Mouse (Mus musculus): ENCODE measurements around the gene Lhfp. TPM values are rescaled to one million over a fixed set of nuclear protein-coding genes. Genes with fewer than 3 reads are reported as not detected.
"Not testable (repeated sequence)": the region's sequence is repeated elsewhere in the genome, so short reads cannot be mapped to it uniquely, and the experiment has no call there.

Gene Lhfp
- total RNA-seq, 2 experiments from 2014 or later = 0.34 to 2.1 TPM

DNA sequence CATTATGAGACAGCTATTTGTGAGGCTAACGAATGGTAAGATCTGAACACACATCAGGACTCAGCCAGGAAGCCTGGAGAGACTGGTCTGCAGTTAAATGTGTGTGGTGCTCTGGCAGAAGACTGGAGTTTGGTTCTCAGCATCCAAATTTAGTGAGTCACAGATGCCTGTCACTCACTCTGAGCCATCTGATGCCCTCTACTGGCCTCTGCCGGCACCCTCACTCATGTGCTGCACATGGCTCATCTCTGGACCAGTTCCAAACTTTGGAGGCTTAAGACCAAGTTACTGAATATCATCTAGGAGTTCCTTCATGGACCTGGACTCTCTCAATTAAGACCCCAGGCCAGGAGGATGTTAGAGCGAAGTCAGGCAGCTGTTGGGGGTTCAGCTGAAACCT lies 198.8 kb downstream of the Lhfp start:
- no peak for ATAC-seq (replicated peaks; ENCODE audit: low FRiP score, poor library complexity, severe bottlenecking)

DNA sequence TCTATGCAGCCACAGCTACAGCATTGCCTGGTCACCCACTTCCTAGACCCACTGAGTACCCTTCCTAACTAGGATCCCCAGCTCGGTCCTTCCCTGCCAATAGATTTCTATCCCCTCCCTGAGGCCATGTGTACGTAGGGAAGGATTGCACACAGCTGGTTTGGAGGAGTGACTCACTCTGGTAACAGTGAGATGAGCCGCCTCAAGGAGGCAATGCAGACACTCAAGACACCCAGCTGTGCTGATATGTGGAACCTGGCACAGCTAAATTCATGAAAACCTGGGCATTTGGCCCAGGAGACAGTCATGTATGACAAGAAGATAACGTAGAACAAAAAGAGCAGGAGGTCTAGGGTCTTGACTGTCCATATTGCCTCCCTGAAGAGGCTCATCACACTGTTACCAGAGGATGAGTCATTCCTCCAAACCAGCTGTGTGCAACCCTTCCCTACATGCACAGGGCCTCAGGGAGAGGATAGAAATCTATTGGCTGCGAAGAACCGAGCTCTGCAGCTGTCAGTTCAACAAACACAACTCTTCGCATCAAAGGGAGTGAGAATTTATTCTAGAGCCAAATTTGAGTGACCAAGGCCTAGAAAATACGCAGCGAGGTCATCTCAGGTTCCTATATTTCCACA lies 204.4 kb downstream of the Lhfp start:
- no peak for ATAC-seq (replicated peaks; ENCODE audit: low FRiP score, poor library complexity, severe bottlenecking)

DNA sequence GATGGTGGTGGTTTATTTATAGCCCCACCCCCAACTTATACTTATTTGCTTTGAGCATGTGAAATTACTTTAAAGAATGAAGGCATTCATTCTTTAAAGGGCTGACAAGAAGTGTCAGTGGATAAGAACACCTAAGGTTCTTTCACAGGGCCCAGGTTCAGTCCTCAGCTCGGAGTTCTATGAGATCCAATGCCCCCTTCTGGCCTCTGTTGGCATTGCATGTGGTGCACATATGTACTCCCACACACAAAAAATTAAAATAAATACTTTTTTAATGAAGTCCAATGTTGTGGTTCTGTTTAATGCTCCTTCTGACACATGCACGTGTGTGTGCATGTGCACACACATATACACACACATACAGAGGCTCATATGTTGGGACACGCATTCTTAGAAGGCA lies 205.8 kb downstream of the Lhfp start:
- ATAC-seq (replicated peaks; ENCODE audit: low FRiP score, poor library complexity, severe bottlenecking) = no peak

DNA sequence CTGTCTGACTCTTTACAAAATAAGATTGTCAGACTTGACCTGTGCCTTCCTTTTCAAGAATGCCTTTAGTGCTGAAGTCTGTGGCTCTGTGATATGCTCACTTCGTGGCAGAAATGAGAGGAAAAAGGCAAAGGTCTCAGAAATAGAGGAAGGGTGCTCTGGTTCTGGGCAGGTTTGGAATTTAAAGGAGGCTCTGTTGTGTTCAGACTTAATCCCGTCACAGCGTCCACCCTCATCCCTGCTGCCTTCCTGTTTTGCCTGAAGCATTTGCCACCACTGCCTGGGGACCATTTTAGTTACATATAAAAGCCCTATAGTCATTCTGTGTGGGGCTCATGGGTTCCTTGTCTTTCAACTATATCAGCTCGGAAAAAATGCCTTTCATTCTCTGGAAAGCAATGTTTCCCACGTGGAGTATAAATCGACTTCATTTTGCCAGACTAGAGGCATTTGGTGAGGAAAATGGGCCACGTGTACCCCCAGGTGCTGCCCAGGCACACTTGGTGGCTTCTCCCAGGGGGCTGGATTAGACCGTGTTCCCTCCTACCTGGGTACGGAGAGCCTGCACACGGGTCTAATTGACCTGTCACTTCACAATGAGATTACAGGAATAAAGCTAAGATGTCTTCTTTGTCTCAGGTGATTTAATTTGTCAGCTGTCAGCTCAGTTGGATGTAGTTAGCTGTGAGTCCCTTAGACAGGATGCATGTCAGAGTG lies 207.0 kb downstream of the Lhfp start:
- no peak for ATAC-seq (replicated peaks; ENCODE audit: low FRiP score, poor library complexity, severe bottlenecking)

DNA sequence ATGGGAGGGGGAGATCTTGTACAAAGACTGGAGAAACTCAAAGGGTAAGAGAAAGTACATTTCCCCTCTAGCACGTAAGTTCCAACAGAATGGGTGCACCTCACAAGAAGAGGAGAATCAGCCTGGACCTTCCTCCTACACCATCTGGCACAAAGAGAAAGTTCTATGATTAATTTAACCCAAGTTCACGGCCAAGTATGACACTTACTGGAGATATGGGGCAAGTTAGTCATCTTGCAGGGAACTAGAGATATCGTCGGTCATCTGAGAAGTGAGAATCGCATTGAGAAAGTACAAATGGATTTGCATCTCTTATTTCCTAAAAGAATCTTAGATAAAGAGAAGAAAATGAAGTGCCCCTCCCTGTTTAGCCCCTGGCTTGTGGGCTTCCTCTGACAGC lies 211.2 kb downstream of the Lhfp start:
- ATAC-seq (replicated peaks; ENCODE audit: low FRiP score, poor library complexity, severe bottlenecking) = no peak

DNA sequence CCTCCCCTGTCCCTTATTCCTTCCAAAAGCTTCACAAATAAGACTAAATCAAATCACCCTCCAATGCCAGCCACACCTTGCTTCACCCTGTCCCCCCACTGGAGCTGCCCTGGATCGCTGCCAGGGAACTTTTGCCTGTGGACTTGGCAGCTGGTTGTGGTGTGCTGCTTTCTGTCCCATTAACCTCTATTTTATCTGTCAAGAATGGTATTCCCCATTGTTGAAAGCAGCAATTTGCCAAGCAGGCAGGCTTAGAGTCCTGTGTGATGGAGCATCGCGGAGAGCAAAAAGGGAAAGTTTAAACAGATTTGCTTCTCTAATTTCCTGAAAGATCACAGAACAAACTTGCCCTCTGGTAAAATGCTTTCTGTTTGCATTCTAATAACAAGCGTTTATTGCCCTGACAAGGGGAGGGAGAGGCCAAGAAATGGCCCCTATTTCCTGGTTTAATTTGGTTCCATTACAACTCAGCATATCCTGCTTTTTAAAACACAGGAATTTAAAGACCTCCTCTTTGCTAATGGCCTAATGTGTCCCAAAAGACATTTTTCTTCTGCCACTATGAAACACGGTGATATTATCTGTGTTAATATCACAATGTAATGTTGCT lies 212.0 kb downstream of the Lhfp start:
- ATAC-seq (replicated peaks; ENCODE audit: low FRiP score, poor library complexity, severe bottlenecking) = no peak

DNA sequence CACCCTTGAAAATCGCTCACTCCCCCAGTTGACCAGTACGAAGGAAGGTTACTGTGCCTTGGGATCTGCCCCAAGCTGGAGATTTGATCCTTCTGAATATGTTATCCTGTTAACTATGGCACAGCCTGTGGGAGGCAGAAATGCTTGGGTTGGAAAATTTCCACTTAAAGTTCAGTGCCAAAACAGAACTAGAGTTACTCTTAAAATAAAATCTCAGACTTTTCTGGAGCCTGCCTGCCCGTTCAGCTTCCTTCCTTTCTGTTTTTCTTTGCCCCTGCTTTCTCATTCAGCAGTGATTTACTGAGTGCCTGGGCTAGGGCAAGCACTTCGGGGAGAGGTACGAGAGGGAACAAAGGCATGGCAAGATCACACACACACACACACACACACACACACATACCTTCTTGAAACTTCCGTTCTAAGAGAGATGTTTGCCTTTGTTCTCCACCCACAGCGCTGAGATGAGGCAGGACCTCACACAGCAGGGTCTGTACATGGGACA lies 217.4 kb downstream of the Lhfp start:
- no peak for ATAC-seq (replicated peaks; ENCODE audit: low FRiP score, poor library complexity, severe bottlenecking)

DNA sequence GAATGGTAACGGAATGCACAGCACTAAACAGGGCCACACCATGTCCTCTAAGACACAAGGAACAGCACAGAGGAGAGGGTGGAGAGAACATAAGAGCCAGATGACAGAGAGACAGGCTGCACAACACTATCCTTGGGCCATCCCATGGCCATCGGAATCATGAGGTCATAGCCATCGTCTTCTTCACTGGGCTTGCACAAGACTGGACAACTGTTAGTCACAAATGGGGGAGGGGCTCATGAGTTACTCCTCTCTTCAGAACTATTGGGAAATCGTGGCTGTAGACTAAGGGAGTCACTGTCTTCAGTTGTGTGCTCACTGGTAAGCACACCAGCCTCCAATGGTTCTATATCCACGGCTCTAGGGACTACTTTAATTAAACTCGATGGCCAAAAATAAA lies 224.8 kb downstream of the Lhfp start:
- no peak for ATAC-seq (replicated peaks; ENCODE audit: low FRiP score, poor library complexity, severe bottlenecking)

DNA sequence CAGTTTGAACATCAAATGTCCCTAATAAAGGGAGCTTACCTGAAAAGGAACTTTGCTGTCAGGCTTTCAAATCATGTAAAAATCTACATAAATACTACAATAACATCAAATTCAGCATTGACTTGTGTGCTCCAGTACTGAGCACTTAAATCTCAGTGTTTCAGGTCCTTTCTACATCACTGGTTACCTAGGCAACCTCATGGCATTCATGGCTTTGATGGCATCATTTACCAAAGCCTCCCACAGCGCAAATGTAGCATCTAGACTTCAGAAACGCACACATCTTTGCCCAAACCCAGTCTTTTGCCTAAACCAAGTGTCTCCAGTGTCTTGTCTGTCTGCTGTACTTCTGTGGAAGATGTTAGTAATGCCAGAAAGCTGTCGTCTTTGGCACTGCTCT lies 225.7 kb downstream of the Lhfp start:
- ATAC-seq (replicated peaks; ENCODE audit: low FRiP score, poor library complexity, severe bottlenecking) = no peak

DNA sequence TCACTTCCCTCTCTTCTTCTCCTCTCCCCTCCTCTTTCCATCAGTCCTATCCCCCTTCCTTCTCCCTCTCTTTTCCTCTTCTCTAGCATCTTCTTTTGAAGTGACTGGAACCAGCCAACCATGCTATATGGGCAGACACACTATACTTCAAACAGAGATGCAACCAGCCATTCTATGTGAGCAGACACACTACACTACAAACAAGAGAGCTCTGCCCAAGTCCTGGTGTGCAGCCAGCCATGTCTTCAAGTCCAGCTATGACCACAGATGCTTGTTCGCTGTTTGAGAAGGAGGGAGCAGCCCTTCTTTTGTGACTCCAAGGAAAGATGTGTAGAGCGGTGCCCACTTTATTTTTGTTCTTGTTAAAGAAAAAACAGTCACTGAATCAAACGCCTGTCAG lies 231.9 kb downstream of the Lhfp start:
- ATAC-seq (replicated peaks; ENCODE audit: low FRiP score, poor library complexity, severe bottlenecking) = no peak

DNA sequence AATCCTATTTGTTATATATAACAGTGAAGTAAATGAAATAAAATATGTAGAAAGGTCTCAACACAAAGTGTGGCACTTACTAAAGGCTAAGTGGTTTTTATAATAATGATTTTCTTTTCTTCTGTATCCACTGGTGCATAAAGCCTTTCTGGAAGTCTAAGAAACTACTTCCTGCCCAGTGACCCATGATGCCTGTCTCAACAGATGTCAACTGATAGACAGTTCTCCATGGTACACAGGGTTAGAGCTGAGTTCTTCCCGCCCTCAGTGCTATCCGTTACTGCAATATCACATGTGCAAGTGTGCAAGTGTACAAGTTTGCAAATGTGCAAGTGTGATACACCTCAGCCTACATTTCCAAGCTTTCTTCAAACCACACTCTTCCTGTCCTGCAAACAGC lies 236.7 kb downstream of the Lhfp start:
- no peak for ATAC-seq (replicated peaks; ENCODE audit: low FRiP score, poor library complexity, severe bottlenecking)

DNA sequence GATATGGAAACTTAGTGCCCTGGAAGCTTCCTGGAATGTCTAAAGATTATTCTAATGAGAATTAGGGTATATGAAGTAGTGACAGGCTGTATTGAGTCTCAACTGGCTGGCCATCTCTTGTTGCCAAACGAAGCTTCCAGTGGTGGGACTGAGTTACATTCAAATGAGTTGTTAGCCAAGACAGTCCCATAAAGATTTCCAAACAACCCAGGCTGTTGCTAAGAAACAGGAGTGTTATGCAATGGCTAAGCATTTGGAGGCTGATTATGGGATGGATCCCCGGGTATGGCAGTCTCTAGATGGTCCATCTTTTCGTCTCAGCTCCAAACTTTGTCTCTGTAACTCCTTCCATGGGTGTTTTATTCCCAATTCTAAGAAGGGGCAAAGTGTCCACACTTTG lies 240.7 kb downstream of the Lhfp start:
- ATAC-seq (replicated peaks; ENCODE audit: low FRiP score, poor library complexity, severe bottlenecking) = not testable (repeated sequence)

DNA sequence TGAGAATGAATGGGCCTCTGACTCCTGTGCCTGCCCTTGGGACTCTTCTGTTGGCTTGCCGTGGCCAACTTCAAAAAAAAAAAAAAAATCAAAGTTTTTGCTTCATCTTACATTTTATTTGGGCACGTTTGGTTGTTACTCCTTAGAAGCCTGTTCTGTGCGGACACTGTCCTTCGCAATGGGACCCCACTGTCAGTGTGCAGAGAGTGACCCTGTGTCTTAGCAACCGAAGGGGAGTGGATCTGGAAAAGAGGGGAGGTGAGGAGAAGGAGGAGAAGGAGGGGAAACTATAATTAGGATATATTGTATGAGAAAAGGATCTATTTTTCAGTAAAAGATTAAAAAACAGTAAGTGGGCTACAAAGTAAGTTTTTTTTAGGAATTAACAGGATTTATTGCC lies 242.7 kb downstream of the Lhfp start:
- no peak for ATAC-seq (replicated peaks; ENCODE audit: low FRiP score, poor library complexity, severe bottlenecking)

DNA sequence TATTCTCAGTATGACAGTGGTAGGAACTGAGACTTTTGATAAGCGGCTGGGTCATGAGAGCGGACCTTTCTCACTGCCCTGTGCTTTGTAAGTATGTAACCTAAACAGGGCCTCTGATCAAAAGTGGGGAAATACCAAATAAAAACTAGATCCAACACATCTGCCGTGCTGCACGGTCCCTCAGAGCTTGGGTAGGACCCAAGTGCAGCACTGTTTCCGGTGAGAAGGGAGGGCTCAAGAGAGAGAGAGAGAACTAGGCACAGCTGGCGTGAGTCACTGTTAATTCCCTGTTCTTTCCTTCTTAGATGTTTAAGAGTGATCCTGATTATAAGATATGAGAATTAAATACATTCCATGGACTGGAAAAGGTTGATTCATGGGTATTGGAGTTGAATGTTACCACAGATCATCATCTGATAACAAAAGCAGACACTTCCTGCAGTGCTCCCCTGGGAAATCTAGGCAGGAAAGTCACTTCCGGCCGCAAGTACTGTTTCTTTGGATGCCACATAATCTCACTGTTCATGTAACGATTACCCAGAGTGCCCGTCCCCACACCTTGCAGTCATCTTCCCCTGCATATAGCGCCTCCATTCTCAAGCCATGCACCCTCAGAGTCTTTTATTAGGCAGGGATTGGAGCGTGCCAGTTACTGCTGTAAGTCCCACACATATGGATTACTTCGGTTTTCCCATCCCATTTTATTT lies 243.3 kb downstream of the Lhfp start:
- no peak for ATAC-seq (replicated peaks; ENCODE audit: low FRiP score, poor library complexity, severe bottlenecking)

DNA sequence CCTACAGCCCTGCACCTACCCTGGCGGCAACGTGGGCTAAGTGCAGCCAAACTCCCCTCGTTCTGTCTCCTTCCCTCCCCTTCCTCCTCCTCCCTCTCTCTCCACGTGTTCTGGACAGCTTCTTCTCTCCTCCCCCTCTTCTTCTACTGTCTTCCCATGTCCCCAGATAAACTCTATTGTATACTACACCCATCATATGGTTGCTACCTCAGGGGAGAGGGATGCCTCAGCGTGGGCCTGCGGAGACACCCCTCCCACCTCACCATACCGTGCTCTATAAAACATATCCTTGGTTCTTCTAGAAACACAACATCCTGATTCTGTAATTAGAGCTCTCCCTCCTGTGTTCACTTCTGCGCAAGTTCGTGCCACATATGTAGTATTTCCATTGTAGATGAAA lies 247.3 kb downstream of the Lhfp start:
- no peak for ATAC-seq (replicated peaks; ENCODE audit: low FRiP score, poor library complexity, severe bottlenecking)

DNA sequence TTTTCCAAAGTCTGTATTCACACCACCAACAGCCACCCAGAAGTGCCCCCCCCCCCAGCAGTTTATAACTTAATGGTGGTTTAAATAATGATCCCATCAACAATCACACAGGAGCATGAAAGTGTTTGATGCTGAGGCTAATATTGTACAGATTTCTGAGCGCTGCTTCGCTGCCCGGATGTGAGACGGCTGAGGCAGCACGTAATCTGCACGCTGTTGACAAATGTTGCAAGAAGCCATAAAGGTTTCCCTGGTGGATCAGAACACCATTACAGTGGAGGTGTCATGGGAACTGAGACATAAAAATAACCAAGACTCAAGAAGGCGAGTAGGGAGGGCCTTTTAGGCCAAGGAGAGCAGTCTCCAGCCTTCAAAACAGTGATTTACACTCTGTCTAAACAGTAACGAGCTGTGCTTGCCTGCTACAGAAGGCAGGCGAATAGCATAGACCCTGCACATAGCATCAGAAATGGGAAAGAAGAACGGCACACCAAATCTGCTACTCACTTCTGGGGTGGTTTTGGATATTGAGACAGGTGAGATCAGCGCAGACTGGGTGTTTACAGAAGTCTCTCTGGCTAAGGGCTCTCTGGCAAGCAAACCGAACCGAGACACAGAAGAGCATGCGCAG lies 248.4 kb downstream of the Lhfp start:
- no peak for ATAC-seq (replicated peaks; ENCODE audit: low FRiP score, poor library complexity, severe bottlenecking)

DNA sequence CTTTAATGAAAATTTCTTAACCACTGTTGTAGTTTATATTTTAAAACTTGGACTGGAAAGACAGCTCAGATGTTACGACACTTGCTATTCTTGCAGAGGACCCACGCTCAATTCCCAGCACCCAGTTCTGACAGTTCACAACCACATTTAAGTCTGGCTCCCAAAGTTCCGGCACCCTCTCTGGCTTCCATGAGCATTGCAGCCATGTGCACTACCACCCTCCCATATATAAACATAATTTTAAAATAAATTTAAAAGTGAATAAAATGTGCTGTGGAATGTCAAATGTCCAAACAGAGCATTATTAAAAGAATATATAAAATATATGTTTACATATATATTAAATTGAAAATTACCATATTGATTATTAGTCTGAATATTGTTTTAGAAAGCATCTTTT lies 249.9 kb downstream of the Lhfp start:
- ATAC-seq (replicated peaks; ENCODE audit: low FRiP score, poor library complexity, severe bottlenecking) = no peak

DNA sequence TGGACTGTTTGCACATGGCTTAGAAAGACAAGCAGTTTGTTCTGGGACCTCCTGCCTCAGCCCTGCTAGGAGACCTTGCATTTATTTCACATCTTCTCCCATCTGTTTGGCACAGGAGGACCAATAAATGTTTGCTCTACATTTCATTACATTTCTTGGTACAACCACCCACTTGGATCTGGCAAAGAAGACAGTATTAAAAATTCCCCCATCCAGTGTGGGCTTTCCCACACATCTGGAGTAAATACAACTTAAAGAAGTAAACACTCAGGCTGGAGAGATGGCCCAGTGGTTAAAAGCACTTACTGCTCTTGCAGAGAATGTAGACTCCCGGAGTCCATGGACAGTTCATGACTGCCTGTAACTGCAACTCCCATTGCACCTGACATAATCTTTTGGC lies 250.6 kb downstream of the Lhfp start:
- no peak for ATAC-seq (replicated peaks; ENCODE audit: low FRiP score, poor library complexity, severe bottlenecking)

DNA sequence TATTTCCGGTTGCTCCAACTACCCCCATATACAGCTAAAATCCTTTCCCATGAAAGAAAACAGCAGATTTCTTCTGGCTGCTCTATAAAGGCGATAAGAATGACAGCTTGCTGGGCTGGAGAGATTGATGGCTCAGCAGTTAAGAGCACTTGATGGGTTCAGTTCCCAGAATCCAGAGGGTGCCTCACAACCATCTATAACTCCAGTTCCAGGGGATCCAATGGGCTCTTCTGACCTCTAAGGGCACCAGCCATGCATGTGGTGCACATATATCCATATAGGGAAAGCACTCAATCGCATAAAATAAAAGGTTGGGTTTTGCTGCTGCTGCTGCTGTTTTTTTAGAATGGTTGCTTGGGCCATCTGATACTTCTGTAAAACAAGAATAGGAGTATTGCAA lies 251.1 kb downstream of the Lhfp start:
- ATAC-seq (replicated peaks; ENCODE audit: low FRiP score, poor library complexity, severe bottlenecking) = no peak

DNA sequence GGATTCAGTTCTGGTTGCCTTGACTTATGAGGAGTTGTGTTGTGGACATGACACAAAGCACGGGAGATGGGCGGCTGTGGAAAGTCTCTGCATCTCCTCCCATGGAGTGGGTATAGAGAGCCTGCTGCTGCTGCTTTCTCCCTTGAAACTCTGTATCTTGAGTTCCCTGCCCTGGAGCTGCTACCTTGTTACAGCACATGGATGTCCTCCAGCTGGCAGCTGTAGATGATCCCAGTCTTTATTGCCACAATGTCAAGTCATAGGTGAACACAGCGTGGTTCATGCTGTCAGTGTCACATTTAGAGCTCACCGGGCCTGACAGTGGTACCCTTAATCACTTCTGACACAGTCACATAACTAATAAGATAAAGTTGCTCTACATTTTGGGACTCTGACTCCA lies 251.7 kb downstream of the Lhfp start:
- ATAC-seq (replicated peaks; ENCODE audit: low FRiP score, poor library complexity, severe bottlenecking) = no peak
